Mouse (Mus musculus): ENCODE measurements around the gene Nub1.

Gene Nub1

GRCm38 (mm10) chr5:24696704-24697103 lies 11.4 kb downstream of the Nub1 start:
- no peak for DNase-seq (ENCODE audit: inconsistent age in 2 of 2, low spot score in 1 of 2)

DNA sequence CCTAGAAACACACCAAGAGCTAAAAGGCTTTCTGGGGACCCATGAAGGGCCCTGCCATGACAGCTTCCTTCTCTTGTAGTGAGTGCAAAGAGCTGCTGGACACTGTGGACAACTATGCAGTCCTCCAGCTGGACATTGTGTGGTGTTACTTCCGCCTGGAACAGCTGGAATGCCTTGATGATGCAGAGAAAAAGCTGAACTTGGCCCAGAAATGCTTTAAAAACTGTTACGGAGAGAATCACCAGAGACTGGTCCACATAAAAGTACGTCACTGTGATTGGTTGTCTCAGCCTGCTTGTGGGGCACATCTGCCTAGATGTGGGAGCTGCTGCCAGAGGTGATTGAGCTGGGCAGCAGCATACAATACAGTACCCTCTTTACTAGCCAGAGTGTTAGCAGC lies 15.9 kb downstream of the Nub1 start:
- no peak for DNase-seq (ENCODE audit: inconsistent age in 2 of 2, low spot score in 1 of 2)

- no peak for DNase-seq (ENCODE audit: inconsistent age in 2 of 2, low spot score in 1 of 2)
Measured at GRCm38 (mm10) chr5:24704615-24705014, 19.3 kb downstream of the Nub1 start.

DNA sequence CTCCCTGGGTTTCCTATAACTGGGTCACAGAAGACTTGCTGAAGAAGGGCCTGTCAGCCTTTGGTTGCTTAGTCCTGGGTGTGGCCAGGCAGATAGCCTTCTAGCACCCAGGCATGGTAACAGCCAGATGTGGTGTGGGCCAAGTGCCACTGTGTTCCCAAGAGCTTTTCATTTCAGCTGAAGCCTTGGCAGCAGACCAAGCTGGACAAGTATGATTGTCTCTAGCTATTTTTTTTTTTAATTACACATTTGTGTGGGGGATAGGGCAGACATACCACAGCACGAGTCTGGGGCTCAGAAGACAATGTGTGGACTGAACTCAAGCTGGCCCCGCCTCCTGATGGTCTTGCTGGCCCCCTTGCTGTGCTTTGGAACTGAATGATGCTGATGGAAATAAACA lies 24.6 kb downstream of the Nub1 start:
- no peak for DNase-seq (ENCODE audit: inconsistent age in 2 of 2, low spot score in 1 of 2)

DNA sequence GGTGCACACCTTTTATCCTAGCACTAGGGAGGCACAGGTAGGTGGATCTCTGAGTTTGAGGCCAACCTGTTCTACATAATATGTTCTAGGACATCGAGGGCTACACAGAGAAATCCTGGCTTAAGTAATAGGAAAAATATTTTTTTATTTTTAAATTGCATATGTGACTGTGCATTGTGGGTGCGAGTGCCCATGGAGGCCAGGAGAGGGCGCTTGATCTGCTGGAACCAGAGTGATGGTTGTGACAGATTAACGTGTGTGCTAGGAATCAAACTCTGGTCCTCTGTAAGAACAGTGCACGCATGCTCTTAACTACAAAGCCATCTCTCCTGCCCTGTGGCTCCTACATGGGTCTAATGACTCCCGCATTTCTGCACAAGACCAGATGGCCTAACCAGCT lies 26.3 kb downstream of the Nub1 start:
- no peak for DNase-seq (ENCODE audit: inconsistent age in 2 of 2, low spot score in 1 of 2)

GRCm38 (mm10) chr5:24713199-24713598 lies 27.9 kb downstream of the Nub1 start:
- DNase-seq (ENCODE audit: inconsistent age in 2 of 2, low spot score in 1 of 2): peak; percentile 75 to 92

- DNase-seq (ENCODE audit: inconsistent age in 2 of 2, low spot score in 1 of 2): peak in 1 of 2 experiments; percentile 34
Measured at GRCm38 (mm10) chr5:24713987-24714386, 28.7 kb downstream of the Nub1 start.

DNA sequence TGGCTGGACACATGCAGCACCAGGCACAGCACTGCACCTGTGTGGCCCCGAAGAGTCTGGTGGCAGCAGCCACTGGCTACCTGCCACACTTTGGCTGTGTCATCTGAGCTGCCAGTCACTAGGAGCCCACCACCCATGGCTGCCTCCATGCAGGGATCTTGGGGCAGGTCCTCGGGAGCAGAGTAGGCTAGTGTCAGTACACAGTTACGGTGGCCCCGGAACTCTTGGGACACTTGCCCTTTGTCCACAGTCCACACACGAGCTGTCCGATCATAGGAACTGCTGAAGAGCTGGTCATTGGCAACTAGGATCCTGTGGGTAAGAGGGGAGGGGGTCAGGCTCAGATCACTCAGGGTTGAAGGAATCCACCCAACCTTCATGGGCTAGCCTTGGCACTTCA lies 32.7 kb downstream of the Nub1 start:
- DNase-seq (ENCODE audit: inconsistent age in 2 of 2, low spot score in 1 of 2): no peak

- DNase-seq (ENCODE audit: inconsistent age in 2 of 2, low spot score in 1 of 2): no peak
Measured at GRCm38 (mm10) chr5:24719852-24720251, 34.5 kb downstream of the Nub1 start.

GRCm38 (mm10) chr5:24723527-24724269 lies 38.4 kb downstream of the Nub1 start:
- DNase-seq (ENCODE audit: inconsistent age in 2 of 2, low spot score in 1 of 2): no peak

- DNase-seq (ENCODE audit: inconsistent age in 2 of 2, low spot score in 1 of 2): no peak
Measured at GRCm38 (mm10) chr5:24724270-24724634, 38.9 kb downstream of the Nub1 start.

- DNase-seq (ENCODE audit: inconsistent age in 2 of 2, low spot score in 1 of 2): no peak
Measured at GRCm38 (mm10) chr5:24724805-24725204, 39.5 kb downstream of the Nub1 start.

GRCm38 (mm10) chr5:24725897-24726296 lies 40.6 kb downstream of the Nub1 start:
- peak in 1 of 2 experiments; percentile 39 for DNase-seq (ENCODE audit: inconsistent age in 2 of 2, low spot score in 1 of 2)

DNA sequence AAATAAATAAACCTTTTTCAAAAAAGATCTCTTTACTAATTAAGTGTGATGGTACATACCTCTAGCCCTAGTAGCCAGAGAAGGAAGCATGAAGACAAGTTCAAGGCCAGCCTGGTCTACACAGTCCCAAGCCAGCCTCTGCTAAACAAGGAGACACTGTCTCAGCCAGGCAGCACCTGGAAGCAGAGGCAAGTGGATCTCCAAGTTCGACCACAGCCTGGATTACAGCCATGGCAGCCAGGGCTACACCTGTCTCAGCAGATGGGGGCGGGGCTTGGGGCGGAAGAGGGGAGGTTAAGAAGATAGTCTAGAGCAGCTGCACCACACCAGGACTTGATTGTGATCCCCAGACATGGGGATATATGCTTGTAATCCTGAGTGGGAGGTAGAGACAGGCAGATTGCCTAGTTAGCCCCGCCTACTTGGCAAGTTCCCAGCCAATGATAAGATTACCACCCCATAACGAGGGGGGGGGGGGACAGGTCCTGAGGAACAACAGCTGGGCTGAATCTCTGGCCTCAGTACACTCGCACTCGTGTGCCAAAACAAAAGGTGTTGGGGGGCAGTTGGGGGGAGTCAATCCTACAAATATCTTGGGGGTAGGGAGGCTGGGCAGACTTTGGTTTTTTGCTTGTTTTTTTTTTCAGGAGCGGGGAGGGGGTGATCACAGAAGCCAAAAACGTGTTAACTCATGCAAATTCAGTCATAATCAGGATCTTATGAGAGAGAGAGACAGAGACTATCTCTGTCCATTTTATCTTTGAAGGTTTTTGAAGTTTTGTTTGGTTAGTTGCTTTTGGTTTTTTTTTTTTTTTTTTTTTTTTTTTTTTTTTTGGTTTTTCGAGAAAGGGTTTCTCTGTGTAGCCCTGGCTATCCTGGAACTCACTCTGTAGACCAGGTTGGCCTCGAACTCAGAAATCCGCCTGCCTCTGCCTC lies 41.8 kb downstream of the Nub1 start:
- DNase-seq (ENCODE audit: inconsistent age in 2 of 2, low spot score in 1 of 2): peak in 1 of 2 experiments; percentile 44

GRCm38 (mm10) chr5:24729797-24730487 lies 44.6 kb downstream of the Nub1 start:
- DNase-seq (ENCODE audit: inconsistent age in 2 of 2, low spot score in 1 of 2): peak in 1 of 2 experiments; percentile 29

DNA sequence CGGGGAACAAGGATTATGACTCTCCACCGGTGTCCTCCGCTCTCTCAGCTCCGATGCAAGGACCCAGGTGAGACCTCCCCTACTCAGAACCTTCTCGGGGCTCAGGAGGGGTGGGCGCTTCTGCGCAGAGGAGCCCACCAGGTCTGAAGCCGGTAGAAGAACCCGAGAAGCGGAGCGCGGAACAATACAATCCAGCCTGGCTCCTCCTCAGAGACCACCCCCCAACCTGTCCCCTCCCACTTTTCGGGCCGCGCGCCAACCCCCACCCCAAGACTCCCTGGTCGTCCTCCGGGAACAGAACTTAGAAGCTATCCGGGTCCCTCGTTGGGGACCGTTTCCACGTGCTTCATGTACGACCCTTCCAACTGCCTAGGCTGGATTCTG lies 45.1 kb downstream of the Nub1 start, which contains the start of gene Wdr86:
Gene Wdr86, minus strand, starts transcription at position 240 of the 384 bp plus-strand sequence.
- DNase-seq (ENCODE audit: inconsistent age in 2 of 2, low spot score in 1 of 2): peak in 1 of 2 experiments; percentile 26

DNA sequence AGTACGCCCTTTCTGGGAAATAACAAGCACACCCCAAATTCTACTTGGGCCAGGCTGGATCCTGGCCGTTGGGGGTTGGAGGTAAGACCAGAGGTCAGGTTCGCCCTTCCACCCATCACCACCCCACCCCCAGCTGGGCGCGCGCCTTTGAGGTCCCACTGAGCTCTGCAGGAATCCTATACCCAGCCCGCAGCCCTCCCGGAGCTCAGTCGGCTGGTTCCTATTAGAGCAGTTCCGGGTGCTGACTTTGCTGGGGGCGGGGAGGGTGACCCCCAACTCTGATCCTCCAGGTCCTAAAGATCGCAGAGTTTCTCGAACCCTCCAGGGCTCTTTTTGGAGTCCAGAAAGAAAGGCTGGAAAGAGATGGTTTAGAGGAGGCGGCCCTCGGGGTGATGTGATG lies 45.7 kb downstream of the Nub1 start:
- DNase-seq (ENCODE audit: inconsistent age in 2 of 2, low spot score in 1 of 2): no peak

DNA sequence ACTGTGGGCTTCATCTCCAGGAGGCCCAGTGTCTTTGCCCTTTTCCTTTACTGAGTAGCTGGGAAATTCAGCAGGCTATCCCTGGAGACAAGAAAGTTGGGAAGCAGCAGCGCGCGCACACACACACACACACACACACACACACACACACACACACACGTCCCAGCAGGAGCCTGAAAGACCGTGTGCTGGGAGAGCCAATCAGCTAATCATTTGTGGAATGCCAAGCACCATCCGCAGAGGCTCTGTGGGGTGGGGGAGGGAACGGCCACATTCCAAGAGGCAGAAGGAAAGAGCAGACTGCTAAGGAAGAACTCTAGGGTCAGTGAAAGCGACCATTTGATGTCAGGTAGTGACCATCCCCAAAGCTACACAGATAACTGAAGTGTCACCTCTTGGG lies 47.8 kb downstream of the Nub1 start:
- DNase-seq (ENCODE audit: inconsistent age in 2 of 2, low spot score in 1 of 2): no peak

- no peak for DNase-seq (ENCODE audit: inconsistent age in 2 of 2, low spot score in 1 of 2)
Measured at GRCm38 (mm10) chr5:24733771-24734426, 48.6 kb downstream of the Nub1 start.

GRCm38 (mm10) chr5:24737595-24737994 lies 52.3 kb downstream of the Nub1 start:
- DNase-seq (ENCODE audit: inconsistent age in 2 of 2, low spot score in 1 of 2): no peak

GRCm38 (mm10) chr5:24738517-24738916 lies 53.2 kb downstream of the Nub1 start:
- DNase-seq (ENCODE audit: inconsistent age in 2 of 2, low spot score in 1 of 2): no peak

All from adrenal gland, adult (tissue).